Mouse (Mus musculus) gastrocnemius, postnatal 36 days (tissue): ENCODE data around the gene Slc10a6. TPM values are rescaled to one million over a fixed set of nuclear protein-coding genes. Genes with fewer than 3 reads are reported as not detected.

Experiments used
- DNase-seq, 2 experiments: peaks; one replicate each; pipeline ENCODE4 v3.0.0; 2022
- intact Hi-C: fragments of 180-260 bp; cut with DNase I; formaldehyde crosslinking; loops from one replicate; pipeline ENCODE4 v1.15.1; 2025
- long read RNA-seq, 2 experiments: library from polyadenylated mRNA; stranded (forward); transcript quantifications; one replicate each; pipeline ENCODE4 v2.0.0; 2021
- total RNA-seq, 2 experiments: library from RNA; stranded (reverse); gene quantifications; 2 replicates each; pipeline ENCODE4 v1.2.3; 2021

The Slc10a6 gene
- 1 to 10 TPM in 1 of 2 experiments, under 1 TPM in 1; 0.57 to 1.6 TPM for total RNA-seq
- long read RNA-seq, experiment 1: 0 reads
- long read RNA-seq, experiment 2, partial matches to known transcripts: 0 of 2 reads
- long read RNA-seq, experiment 2, other reads (novel, unspliced or antisense): 0 of 2 reads

- DNase-seq: peak; percentile 67 to 83
- intact Hi-C loops: no loop called here
Measured at GRCm38 (mm10) chr5:103629111-103629764, at the start of gene Slc10a6. Gene Slc10a6 (minus strand): TSS chr5:103629403.

GRCm38 (mm10) chr5:103678974-103679373 lies 49.8 kb upstream of the Slc10a6 start:
- intact Hi-C loops: loop anchor here (5.0 kb wide), 1 partner anchor 253 kb away; no protein-coding TSS in a partner anchor

GRCm38 (mm10) chr5:103677894-103678293 lies 48.7 kb upstream of the Slc10a6 start:
- intact Hi-C loops: loop anchor here (5.0 kb wide), 1 partner anchor 254 kb away; no protein-coding TSS in a partner anchor
- no peak for DNase-seq

More at GRCm38 (mm10) chr5:103678974-103679373, 49.8 kb upstream of the Slc10a6 start:
- no peak for DNase-seq

- intact Hi-C loops: loop anchor here (5.0 kb wide), 1 partner anchor 256 kb away; no protein-coding TSS in a partner anchor
- DNase-seq: no peak
Measured at GRCm38 (mm10) chr5:103676289-103676881, 47.2 kb upstream of the Slc10a6 start.

DNA sequence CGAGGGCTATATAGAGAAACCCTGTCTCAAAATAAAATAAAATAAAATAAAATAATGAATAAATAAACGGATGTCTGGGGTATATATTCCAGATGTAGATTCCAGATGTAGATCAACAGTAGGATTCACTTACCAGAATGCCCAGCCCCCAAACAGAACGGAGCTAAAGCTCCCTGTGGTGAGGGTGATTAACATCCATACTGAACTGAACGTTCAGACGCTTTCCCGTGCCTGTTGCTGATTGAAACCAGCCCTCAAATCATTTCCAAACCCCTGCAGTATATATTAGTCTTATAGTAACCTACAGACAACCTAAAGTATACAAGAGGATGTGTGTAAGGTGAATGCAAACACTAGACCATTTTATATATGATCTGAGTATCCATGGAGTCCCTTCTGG lies 45.3 kb upstream of the Slc10a6 start:
- intact Hi-C loops: no loop called here
- no peak for DNase-seq

DNA sequence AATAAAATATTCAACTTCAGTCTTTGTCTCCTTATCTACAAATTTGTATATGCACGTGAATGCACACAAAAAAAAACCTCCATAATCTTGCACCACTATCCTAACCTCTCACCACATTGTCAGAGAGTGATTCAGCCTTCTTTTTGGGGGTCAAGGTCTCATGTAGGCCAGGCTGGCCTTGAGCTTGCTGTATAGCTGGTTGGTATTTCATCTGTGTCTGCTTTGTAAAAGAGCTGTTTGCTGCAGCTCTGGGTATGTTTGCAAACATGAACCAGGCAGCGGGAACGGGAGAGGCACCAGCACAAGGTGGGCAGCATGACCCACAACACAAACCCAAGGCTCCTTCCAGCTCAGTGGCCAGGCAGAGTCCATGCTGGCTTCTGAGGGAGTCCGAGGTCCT lies 44.4 kb upstream of the Slc10a6 start:
- intact Hi-C loops: no loop called here

GRCm38 (mm10) chr5:103671858-103672257 lies 42.7 kb upstream of the Slc10a6 start:
- intact Hi-C loops: no loop called here
- DNase-seq: no peak

More for the DNA sequence above, 44.4 kb upstream of the Slc10a6 start:
- DNase-seq: no peak

- intact Hi-C loops: no loop called here
- DNase-seq: no peak
Measured at GRCm38 (mm10) chr5:103665876-103666275, 36.7 kb upstream of the Slc10a6 start.

GRCm38 (mm10) chr5:103664932-103665331 lies 35.7 kb upstream of the Slc10a6 start:
- intact Hi-C loops: no loop called here
- no peak for DNase-seq

DNA sequence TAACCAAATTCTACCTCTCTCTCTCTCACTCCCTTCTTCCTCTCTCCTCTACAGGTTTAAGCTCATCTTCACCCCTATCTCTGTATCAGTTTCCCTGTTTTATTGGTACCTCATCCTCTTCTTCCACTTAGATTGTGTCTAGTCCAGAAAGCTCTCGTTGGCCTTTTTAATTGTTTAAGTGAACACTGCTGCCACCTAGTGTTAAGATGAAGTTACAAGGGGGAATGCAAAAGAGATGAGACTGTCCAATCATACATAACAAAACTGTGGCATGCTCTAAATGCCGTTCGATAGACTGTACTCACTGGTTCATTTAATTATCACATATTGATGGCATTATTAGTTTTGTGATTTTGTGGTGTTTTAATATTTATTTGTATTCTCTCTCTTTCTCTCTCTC lies 30.4 kb upstream of the Slc10a6 start:
- DNase-seq: no peak
- intact Hi-C loops: loop anchor here (2.0 kb wide), 1 partner anchor 305 kb away; no protein-coding TSS in a partner anchor

DNA sequence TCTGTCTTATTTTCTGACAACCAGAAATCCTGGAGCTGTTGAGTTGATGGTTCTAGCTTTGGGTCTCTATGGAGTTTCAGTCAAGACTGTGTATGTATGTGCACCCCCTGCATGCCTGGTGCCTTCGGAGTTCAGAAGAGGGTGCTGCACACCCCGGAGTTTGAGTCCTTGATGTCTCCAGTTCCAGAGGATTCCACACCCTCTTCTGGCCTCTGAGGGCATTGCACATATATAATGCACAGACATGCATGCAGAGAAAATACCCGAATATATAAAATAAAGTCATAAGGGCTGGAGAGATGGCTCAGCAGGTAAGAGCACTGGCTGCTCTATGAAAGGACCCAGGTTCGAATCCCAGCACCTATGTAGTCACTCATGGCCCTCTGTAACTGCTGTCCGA lies 29.7 kb upstream of the Slc10a6 start:
- DNase-seq: no peak
- intact Hi-C loops: loop anchor here (2.0 kb wide), 1 partner anchor 304 kb away; no protein-coding TSS in a partner anchor

GRCm38 (mm10) chr5:103655346-103656118 lies 26.3 kb upstream of the Slc10a6 start, which contains the start of gene 1700016H13Rik:
Gene 1700016H13Rik (minus strand): TSS chr5:103656010.
- intact Hi-C loops: no loop called here
- peak; percentile 62 to 71 for DNase-seq

DNA sequence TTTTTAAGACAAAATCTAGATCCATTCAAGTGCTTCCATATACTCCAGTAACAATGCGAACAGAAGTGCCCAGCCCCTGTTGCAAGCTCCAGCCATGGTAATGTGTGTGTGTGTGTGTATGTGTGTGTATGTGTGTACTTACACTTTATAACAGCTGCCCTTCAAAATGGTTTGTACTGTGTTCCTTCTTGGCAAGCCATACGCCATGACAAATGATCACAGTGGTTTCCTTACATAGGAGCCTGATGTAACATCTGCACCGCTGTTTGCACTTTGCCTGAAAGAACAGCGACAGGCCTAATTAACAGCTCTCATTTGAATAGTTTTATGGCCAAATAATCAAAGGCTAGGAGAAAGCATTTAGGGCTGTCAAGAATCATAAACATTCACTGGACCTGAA lies 25.6 kb upstream of the Slc10a6 start:
- intact Hi-C loops: no loop called here

GRCm38 (mm10) chr5:103654225-103654624 lies 25.0 kb upstream of the Slc10a6 start:
- no peak for DNase-seq
- intact Hi-C loops: no loop called here

More for the DNA sequence above, 25.6 kb upstream of the Slc10a6 start:
- DNase-seq: no peak

GRCm38 (mm10) chr5:103647320-103647719 lies 18.1 kb upstream of the Slc10a6 start:
- DNase-seq: no peak
- intact Hi-C loops: no loop called here

DNA sequence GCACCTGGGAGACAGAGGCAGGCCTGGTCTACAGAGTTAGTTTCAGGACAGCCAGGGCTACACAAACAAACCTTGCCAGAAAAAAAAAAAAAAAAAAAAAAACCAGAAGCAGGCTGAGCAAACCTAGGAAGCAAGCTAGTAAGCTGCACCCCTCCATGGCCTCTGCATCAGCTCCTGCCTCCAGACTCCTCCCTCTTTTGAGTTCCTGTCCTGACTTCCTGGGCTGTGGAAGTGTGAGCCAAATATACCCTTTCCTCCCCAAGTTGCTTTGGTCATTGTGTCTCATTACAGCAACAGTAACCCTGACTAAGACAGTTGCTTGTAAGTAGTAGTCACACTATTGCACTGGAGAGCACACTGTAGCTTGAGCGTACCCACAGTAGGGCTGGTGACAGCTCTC lies 15.0 kb upstream of the Slc10a6 start:
- no peak for DNase-seq
- intact Hi-C loops: no loop called here

DNA sequence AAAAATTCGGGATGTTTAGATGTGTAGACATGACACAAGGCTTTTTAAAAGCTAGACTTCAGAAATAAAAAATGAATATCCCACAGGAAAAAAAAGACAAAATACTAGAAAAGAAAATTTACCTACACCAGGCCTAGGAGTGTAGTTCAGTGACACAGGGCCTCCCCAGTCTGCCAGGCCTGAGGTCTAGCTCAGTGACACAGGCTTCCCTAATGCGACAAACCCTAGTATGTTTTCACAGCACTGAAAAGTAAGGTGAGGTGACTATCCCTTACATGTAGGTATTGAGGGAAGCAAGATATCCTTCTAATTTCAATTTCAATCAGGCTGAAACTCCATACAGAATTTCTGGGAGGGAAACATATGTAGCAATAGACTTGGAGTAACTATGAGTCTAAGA lies 8.0 kb upstream of the Slc10a6 start:
- intact Hi-C loops: no loop called here

DNA sequence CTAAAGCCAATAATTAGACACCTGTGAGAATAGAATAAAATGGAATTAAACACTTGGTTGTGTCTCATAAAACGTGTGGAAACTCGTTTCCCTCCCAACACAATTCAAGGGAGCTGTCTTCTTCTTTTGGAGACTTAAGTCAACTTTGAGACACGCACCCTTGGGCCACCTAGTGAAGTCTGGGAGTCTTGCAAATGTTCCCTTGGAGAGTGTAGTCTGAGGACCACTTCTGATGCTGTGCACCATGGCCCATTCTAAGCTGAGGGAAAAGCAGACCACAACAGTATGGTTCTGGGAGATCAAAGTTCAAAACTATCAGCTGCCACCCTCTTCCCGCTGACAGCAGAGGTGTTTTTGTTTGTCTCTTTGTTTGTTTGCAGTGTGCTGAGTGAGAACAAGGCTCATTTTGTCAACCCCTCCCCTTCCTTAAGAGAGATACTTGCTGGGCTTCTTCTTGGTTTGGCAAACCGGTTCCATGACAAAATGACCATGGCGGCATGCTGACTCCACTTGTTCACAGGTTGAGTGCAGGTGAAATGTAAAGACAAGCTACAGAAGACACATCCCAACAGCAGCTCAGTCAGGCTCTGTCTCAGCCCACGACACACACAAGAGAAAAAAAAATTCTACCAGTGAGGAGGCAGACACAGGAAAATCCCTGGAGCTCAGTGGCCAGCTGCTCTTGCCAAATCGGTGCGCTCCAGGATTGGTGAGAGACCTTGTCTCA lies 814 bp upstream of the Slc10a6 start:
- no peak for DNase-seq
- intact Hi-C loops: no loop called here

More for the DNA sequence above, 8.0 kb upstream of the Slc10a6 start:
- DNase-seq: no peak

DNA sequence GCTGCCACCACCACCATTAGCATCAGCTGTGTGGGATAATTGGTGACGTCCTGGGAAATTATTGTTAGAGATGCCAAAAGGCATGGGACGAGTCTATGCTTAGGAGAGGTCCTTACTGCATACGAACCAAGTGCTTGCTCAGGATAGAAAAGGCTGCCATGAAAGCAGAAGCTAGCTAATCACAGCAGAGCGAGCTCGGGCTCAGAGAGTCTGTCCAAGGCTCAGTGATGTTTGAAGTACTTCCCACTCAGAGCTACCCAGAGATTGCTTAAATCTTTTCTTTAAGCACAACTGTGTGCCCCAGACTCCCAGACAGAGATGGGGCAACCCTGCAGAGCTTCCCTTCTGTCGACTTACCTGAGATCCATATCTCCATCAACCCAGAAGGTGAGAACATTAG lies 704 bp downstream of the Slc10a6 start:
- intact Hi-C loops: no loop called here
- no peak for DNase-seq

- DNase-seq: no peak
- intact Hi-C loops: no loop called here
Measured at GRCm38 (mm10) chr5:103624831-103625230, 4.4 kb downstream of the Slc10a6 start.
